Mouse (Mus musculus): ENCODE measurements around the gene Ica1. TPM values are rescaled to one million over a fixed set of nuclear protein-coding genes. Genes with fewer than 3 reads are reported as not detected.

Ica1 gene
- polyA plus RNA-seq, 1 experiment from 2014 or later: 5.6 TPM

DNA sequence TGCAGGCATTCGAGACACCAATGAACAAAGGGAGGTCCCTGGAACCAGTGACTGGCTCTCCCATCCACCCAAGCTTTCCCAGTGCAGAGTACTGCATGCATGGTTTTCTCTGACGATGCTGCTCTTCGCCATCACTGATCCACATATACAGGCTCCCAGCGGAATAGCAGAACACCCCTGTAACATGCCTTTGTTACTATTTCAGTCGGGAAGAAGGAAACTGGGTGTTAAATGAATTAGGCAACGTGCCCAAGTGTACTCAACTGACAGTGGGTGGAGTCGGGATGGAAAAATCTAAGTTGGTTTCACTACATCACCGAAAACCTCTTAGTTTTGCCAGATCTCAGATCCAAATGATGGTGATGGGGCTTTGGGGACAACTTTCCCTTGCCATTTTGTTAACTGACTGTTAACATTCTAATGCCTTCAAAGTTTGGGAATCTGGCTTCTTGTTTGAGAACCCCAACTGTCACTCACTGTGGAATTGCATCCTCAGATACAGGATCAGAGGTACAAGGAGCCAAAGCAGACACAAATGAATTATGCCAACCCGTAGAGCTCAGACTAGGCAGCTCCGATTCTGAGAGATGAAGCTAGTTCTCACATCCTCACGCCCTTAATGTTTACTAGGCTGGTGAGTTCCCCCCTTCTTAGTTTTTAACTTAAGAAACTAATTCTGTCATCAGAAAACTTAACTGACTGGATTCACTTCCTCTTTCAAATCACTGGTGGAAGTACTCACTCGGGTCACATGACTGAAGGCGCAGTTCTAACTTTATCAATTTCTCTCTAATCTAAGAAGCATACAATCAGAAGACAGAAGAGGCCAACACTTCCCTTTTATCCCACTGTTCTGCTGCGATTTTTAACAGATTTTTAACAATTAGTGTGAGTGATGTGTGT is 91.4 kb downstream of the Ica1 start:
- no peaks in the 10 kb centered on the region for H3K36me3 ChIP-seq (ENCODE audit: control insufficient read depth, insufficient read depth)
- WGBS (ENCODE audit: insufficient replicate concordance): 64% methylated on average over 14 of the region's 14 CpGs
- no peaks in the 10 kb centered on the region for H3K27me3 ChIP-seq (ENCODE audit: control insufficient read depth, insufficient read depth, low read depth, low read length)
- no peak overlapping the region for H3K4me2 ChIP-seq (ENCODE audit: low read depth, low read length)
- no peak overlapping the region for H3K9ac ChIP-seq (ENCODE audit: low read depth, low read length)
- no peaks in the 10 kb centered on the region; the same call in 1 of the 2 replicates for H3K4me1 ChIP-seq (ENCODE audit: control insufficient read depth, low read depth, low read length)
- no peaks in the 10 kb centered on the region for H3K9me3 ChIP-seq (replicated peaks; ENCODE audit: control insufficient read depth, low read length)
- no peak for ATAC-seq (ENCODE audit: low read depth)
- no peak overlapping the region for H3K4me3 ChIP-seq (ENCODE audit: low read depth, low read length)
- no peak overlapping the region for H3K27ac ChIP-seq (ENCODE audit: low read length)

DNA sequence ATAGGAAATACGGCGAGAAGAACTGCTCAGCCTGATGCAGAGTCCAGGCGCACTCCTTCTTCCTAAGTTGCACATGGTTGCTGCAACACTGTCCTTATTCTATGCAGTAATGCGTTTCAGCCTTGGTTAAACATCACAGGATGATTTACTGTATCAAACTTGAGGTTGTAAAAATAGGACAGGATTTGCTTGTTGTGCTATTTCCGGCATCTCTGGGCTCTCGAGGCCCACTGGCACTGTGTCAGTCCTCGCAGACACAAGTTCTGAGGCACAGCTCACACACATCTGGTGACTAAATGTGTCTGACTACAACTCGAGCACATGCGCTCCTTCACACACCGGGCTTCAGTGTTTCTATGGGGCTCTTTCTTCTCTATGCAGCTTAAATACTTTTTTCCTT is 94.9 kb downstream of the Ica1 start:
- Histone ChIP-seq H3K27ac (ENCODE audit: low read length) (no peak overlapping the region), H3K9me3 (replicated peaks; ENCODE audit: control insufficient read depth, low read length) (no peaks in the 10 kb centered on the region), H3K4me3 (ENCODE audit: low read depth, low read length) (no peak overlapping the region), H3K9ac (ENCODE audit: low read depth, low read length) (no peak overlapping the region), H3K4me2 (ENCODE audit: low read depth, low read length) (no peak overlapping the region), H3K27me3 (ENCODE audit: control insufficient read depth, insufficient read depth, low read depth, low read length) (no peaks in the 10 kb centered on the region), H3K36me3 (ENCODE audit: control insufficient read depth, insufficient read depth) (no peaks in the 10 kb centered on the region), H3K4me1 (ENCODE audit: control insufficient read depth, low read depth, low read length) (no peaks in the 10 kb centered on the region; the same call in 1 of the 2 replicates)
- WGBS (ENCODE audit: insufficient replicate concordance): 74% methylated on average over 10 of the region's 10 CpGs
- ATAC-seq (ENCODE audit: low read depth): no peak

DNA sequence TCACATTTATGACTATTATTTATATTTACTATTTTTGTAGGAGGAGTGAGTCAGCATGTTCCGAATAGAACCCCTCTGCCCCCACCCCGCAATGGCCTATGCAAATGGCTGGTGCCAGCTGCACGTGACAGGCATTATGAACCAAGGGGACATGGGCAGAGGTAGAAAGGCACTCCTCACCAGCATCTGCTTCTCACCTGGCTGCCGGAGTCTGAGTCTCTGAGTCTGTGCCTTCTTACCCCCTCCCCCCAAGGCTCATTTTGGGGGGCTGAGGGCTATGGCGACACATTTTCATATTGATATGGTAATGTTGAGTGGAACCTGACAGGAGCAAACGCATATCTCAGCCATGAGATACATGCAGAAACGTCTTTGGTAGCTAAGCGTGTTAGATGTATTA is 97.4 kb downstream of the Ica1 start:
- no peaks in the 10 kb centered on the region for H3K9me3 ChIP-seq (replicated peaks; ENCODE audit: control insufficient read depth, low read length)
- H3K27me3 ChIP-seq (ENCODE audit: control insufficient read depth, insufficient read depth, low read depth, low read length): no peaks in the 10 kb centered on the region
- no peaks in the 10 kb centered on the region for H3K36me3 ChIP-seq (ENCODE audit: control insufficient read depth, insufficient read depth)
- 71% methylated on average over 8 of the region's 8 CpGs for WGBS (ENCODE audit: insufficient replicate concordance)
- H3K4me2 ChIP-seq (ENCODE audit: low read depth, low read length): no peak overlapping the region
- H3K27ac ChIP-seq (ENCODE audit: low read length): no peak overlapping the region
- H3K9ac ChIP-seq (ENCODE audit: low read depth, low read length): no peak overlapping the region
- no peaks in the 10 kb centered on the region for H3K4me1 ChIP-seq (ENCODE audit: control insufficient read depth, low read depth, low read length)
- ATAC-seq (ENCODE audit: low read depth): no peak
- H3K4me3 ChIP-seq (ENCODE audit: low read depth, low read length): no peak overlapping the region

DNA sequence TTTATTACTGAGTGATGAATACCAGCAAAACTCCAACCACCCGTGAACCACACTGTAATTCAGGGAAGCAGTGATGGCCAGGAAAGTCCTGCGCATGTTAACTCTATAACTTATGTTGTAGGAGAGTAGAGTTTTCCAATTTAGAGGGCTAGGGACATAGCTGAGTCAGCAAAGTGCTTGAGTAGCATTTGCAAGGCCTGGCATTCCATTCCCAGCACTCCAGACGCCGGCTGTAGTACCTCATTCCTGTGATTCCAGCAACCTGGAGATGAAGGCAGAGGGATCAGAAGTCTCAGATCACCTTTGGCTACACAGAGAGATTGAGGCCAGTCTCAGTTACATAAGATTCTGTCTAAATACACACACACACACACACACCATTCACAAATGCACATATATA is 105.3 kb downstream of the Ica1 start:
- Histone ChIP-seq H3K4me1 (ENCODE audit: control insufficient read depth, low read depth, low read length) (no peaks in the 10 kb centered on the region), H3K27ac (ENCODE audit: low read length) (no peak overlapping the region), H3K36me3 (ENCODE audit: control insufficient read depth, insufficient read depth) (no peaks in the 10 kb centered on the region), H3K27me3 (ENCODE audit: control insufficient read depth, insufficient read depth, low read depth, low read length) (no peaks in the 10 kb centered on the region), H3K9me3 (replicated peaks; ENCODE audit: control insufficient read depth, low read length) (no peaks in the 10 kb centered on the region), H3K9ac (ENCODE audit: low read depth, low read length) (no peak overlapping the region), H3K4me2 (ENCODE audit: low read depth, low read length) (no peak overlapping the region), H3K4me3 (ENCODE audit: low read depth, low read length) (no peak overlapping the region)
- no peak for ATAC-seq (ENCODE audit: low read depth)
- WGBS (ENCODE audit: insufficient replicate concordance): 68% methylated on average over 4 of the region's 4 CpGs

DNA sequence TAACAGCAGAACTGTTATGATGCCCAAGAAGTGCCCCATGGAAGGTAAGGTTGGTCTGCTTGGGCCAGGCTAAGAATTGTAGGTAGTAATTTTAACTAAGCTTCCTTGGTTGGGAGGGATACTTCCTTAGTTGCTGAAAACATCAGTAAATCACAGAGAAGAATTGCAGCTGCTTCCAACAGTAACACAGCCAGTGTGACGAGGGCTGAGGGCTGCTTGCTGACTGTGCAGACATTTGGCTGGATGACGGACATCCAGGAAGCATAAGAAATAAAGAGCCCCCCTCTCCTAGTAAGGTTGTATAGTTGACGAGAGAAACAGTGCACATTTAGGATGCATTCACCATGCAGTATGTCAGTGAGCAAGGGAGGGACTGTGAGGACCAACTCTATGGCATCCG is 108.9 kb downstream of the Ica1 start:
- WGBS (ENCODE audit: insufficient replicate concordance): 59% methylated on average over 4 of the region's 4 CpGs
- Histone ChIP-seq H3K9ac (ENCODE audit: low read depth, low read length) (no peak overlapping the region), H3K4me1 (ENCODE audit: control insufficient read depth, low read depth, low read length) (no peaks in the 10 kb centered on the region), H3K9me3 (replicated peaks; ENCODE audit: control insufficient read depth, low read length) (no peaks in the 10 kb centered on the region), H3K27ac (ENCODE audit: low read length) (no peak overlapping the region), H3K4me2 (ENCODE audit: low read depth, low read length) (no peak overlapping the region), H3K4me3 (ENCODE audit: low read depth, low read length) (no peak overlapping the region), H3K27me3 (ENCODE audit: control insufficient read depth, insufficient read depth, low read depth, low read length) (no peaks in the 10 kb centered on the region), H3K36me3 (ENCODE audit: control insufficient read depth, insufficient read depth) (no peaks in the 10 kb centered on the region)
- no peak for ATAC-seq (ENCODE audit: low read depth)

DNA sequence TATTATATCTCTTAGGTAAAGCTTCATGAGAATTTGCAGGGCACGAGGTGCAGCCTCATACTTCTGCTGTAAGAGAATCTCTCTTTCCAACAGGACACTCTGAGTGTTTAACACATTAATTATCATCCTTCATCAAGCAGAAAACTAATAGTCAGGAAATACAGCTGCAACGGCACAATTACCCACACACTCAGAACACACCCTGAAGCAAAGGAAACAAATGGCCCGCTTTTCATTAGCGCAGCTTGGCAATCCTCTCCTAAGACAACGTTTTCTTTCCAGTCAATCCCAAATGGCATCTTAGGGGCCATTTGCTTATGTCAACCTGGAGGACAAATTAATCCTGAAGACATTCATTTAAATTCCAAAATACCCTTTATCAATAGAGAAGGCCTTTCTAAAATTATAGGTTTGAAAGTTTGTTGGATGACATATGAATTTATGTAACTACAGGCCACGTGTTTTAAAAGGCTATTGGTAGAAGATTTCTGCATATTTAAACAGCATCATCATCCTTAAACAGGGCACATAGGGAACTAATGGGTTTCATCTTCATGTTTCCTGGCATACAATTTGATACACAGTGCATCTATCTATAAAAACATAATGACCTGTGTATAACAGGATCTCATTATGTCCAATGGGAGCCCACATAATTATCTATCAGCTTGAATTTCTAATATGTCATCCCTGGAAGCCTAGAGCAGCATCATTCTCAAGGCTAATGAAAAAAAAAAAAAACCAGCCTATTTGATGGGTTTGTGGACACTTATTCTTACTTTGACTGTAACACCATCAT is 110.1 kb downstream of the Ica1 start:
- Histone ChIP-seq H3K9ac (ENCODE audit: low read depth, low read length) (no peak overlapping the region), H3K27ac (ENCODE audit: low read length) (no peak overlapping the region), H3K36me3 (ENCODE audit: control insufficient read depth, insufficient read depth) (no peaks in the 10 kb centered on the region), H3K4me1 (ENCODE audit: control insufficient read depth, low read depth, low read length) (no peaks in the 10 kb centered on the region), H3K4me2 (ENCODE audit: low read depth, low read length) (no peak overlapping the region), H3K27me3 (ENCODE audit: control insufficient read depth, insufficient read depth, low read depth, low read length) (no peaks in the 10 kb centered on the region), H3K4me3 (ENCODE audit: low read depth, low read length) (no peak overlapping the region), H3K9me3 (replicated peaks; ENCODE audit: control insufficient read depth, low read length) (no peaks in the 10 kb centered on the region)
- WGBS (ENCODE audit: insufficient replicate concordance): 66% methylated on average over 6 of the region's 6 CpGs
- no peak for ATAC-seq (ENCODE audit: low read depth)

DNA sequence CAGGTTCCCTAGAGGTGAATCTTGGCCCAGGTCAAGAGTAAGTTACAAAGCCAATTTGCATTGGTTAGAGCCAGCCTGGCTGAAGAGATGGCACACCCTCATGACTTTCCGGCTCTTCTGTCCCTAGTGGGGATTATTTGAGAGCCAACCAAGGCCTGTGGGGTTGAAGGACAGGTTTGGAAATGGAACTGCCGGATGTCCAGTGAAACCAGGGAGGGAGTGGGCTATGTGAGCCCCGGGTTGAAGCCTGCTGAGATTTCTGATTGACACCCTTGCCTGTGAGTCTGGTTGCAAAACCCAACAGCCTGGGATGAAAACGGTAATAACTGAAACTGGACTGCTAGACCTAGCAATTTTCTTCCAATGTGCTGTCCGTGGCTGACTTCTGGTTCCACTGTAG is 112.5 kb downstream of the Ica1 start:
- Histone ChIP-seq H3K4me3 (ENCODE audit: low read depth, low read length) (no peak overlapping the region), H3K27me3 (ENCODE audit: control insufficient read depth, insufficient read depth, low read depth, low read length) (no peaks in the 10 kb centered on the region), H3K9ac (ENCODE audit: low read depth, low read length) (no peak overlapping the region), H3K4me2 (ENCODE audit: low read depth, low read length) (no peak overlapping the region), H3K4me1 (ENCODE audit: control insufficient read depth, low read depth, low read length) (no peaks in the 10 kb centered on the region), H3K27ac (ENCODE audit: low read length) (no peak overlapping the region), H3K36me3 (ENCODE audit: control insufficient read depth, insufficient read depth) (no peaks in the 10 kb centered on the region), H3K9me3 (replicated peaks; ENCODE audit: control insufficient read depth, low read length) (no peaks in the 10 kb centered on the region)
- ATAC-seq (ENCODE audit: low read depth): no peak
- 68% methylated on average over 5 of the region's 5 CpGs for WGBS (ENCODE audit: insufficient replicate concordance)

DNA sequence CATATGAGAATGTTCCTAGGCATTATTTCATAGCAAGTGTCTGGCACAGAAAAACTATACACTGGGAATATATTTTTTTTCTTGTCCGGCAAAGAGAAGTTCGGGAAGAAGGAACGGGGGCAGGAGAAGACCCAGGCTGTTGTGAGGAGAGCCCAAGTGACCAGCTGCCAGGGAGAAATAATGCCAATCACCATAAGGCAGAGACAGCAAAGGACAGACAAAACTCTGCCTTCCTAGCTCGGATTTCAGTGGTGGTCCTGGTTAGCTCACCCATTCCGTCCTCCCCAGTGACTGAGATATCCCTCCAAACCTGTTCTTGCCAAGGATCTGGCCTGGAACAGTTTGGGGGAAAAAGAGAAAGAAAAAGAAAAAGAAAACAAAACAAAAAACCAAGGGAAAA is 113.3 kb downstream of the Ica1 start:
- no peak for ATAC-seq (ENCODE audit: low read depth)
- Histone ChIP-seq H3K27ac (ENCODE audit: low read length) (no peak overlapping the region), H3K4me2 (ENCODE audit: low read depth, low read length) (no peak overlapping the region), H3K4me3 (ENCODE audit: low read depth, low read length) (no peak overlapping the region), H3K4me1 (ENCODE audit: control insufficient read depth, low read depth, low read length) (no peaks in the 10 kb centered on the region), H3K27me3 (ENCODE audit: control insufficient read depth, insufficient read depth, low read depth, low read length) (no peaks in the 10 kb centered on the region), H3K9me3 (replicated peaks; ENCODE audit: control insufficient read depth, low read length) (no peaks in the 10 kb centered on the region), H3K9ac (ENCODE audit: low read depth, low read length) (no peak overlapping the region), H3K36me3 (ENCODE audit: control insufficient read depth, insufficient read depth) (no peaks in the 10 kb centered on the region)
- 74% methylated on average over 5 of the region's 5 CpGs for WGBS (ENCODE audit: insufficient replicate concordance)

All from liver, embryonic 16.5 days (tissue).